Mouse (Mus musculus): ENCODE measurements around the gene Ptprcap.

- TF ChIP-seq GATA1 (IDR thresholded peaks at IDR 0.05; ENCODE audit: low read length) (no peak), TAL1 (IDR thresholded peaks at IDR 0.05; ENCODE audit: low read length) (0 out of 3 replicates have a peak, but pooled peaks have one; percentile 20)
These were observed 40.1 kb upstream of the Ptprcap start for GRCm38 (mm10) chr19:4113186-4113805.

All from erythroblast, embryonic 14.5 days (primary cell).